Mouse (Mus musculus) thymus, postnatal 14 days (tissue): Measurements from ENCODE around the gene Akap11.
"Not testable (repeated sequence)": the region's sequence is repeated elsewhere in the genome, so short reads cannot be mapped to it uniquely, and the experiment has no call there.

ENCODE experiments used
- DNase-seq: peaks from one replicate; pipeline ENCODE4 v3.0.0; 2021

Akap11 gene

DNA sequence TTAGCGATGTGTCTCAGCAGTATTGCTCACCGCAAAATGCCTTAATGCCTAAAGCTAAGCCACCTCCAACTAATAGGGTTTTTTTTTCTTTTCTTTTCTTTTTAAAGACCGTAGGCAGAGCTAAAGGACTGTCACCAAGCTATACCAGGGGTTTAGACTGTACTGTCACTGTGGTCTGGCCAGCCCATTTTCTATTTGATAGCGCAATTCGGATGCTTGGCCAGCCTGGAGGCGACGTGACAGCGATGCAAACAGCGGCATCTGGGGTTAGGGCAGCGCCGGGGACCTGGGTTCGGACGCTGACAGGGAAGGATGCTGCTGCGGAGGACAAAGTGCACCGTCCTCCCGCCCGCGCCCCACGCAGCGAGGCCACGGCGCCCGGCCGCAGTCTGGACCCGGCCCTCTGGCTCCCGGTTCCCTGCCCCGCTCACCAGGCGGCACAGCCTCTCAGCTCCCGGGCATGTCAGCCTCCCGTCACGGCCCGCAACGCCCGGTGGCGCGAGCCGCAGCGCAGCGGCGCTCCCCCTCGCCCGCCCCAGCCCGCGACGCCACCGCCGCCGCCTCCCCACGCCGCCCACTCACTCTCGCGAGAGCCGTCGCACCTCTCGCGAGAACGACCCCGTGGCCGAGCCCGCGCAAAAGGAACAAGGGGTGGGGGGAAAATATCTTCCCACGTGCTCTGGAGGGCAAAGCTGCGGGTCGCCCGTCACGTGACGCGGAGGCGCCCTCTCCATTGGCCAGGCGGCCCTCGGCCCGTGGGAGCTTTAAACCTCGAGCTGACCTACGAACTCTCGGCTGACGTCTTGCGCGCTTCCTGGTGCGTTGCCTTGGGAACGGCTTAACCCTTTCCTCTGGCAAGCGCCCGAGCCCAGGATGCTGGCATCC lies at the start of gene Akap11:
TSS of gene Akap11 (minus strand) at position 528 of the 885 bp plus-strand sequence.
- peak; percentile 93 for DNase-seq

DNA sequence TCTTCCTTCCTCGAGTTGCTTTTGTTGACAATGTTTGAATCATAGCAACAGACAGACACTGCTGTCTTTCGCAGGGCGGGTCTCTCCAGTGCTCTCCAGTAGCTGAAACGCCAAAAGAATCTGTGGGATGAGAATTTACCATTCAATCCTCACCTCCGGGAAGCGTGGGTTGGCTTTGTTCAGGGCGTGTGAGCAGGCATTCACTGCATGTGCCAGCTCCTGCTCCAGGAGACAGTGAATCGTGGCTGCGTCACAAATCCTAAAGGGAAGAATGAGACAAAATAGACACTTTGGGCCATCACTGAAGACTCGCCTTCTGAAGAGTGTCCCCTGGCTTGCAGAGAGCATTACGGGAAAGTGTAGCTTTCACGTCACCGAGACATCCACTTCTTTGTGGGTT lies 47.6 kb upstream of the Akap11 start:
- no peak for DNase-seq

DNA sequence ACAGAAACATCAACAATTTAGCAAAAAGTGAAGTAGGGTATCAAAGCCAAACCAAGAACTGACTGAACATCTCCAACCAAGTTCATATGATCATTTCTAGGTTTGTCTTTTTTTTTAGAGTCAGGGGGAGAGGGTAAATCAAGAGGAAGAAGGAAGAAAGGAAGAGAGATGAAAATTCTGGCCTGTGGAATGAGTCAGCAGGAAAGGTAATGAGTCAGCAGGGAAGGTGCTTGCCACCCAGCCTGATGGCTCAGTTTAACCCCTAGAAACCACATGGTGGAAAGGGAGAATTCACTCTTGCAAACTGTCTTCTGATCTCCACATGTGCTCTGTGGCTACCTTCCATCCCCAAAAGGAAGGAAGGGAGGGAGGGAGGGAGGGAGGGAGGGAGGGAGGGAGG lies 46.6 kb upstream of the Akap11 start:
- DNase-seq: no peak

DNA sequence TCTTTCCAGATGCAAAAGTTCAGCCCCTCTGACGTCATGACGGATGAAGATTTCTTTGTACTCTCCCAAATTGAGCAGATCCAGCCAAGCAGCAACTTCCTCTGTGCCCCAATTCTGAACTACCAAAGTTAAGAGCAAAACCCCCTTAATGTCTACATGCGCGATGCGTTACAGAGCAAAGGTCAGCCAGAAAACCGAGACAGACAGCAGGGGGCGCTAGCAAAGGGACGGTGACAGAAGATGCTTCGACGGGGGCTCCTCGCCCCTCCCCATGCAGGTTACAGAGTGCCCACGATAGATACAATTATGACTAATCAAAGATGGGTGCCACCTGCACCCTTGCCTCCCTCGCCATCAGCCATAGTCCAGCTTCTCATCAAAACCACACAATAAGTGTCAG lies 39.3 kb upstream of the Akap11 start:
- DNase-seq: peak; percentile 21

DNA sequence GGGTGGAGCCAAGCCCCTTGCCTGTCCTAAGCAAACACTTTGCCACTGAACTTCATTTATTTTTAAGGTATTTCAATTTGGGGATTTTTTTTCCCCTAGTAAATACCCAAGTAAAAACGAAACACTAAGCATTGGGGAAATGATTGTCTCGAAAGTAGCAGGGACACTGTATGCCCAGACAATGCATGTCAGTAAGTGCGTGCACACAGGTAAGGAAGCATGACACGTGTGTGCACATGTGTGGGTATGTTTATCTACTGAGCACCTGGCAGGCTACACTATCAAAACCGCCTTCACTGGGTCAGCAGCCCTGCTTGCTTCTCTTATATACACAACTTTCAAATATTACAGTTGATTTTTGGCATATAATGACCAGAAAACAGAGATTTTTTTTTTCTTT lies 31.8 kb upstream of the Akap11 start:
- DNase-seq: no peak

DNA sequence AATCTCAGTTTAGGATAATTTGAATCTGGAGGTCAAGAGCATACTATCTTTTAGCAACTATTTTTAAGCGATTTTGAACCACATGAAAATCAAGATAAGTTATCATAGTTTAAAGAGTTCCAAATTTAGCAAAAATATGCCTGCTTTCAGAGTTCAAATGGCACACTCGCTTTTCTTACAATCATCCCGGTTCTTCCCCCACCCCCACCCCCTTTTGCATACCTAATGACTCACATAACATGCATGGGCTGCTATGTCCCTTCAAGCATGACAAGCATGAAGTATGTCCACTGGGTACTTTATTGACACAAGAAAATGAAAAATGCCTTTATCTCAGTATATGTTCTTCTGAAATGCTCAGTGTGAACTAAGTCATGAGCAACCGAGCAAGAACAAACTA lies 29.8 kb upstream of the Akap11 start:
- no peak for DNase-seq

DNA sequence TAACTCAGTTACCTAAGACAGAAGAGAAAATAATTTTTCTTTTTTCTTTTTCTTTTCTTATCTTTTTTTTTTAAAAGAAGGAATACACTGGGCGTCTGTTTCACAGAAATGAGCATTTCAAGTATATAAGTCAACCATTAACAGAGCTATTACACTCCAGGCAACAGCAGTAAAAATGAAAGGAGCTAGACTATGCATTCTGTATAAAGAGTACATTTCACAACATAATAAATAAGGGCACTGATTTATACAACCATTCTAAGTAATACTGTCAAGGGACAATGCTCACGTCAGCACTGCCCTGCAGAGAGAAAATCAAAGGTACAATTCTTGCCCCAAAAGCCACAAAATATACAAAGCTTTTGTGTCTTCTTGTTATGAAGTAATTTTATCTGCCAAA lies 27.7 kb upstream of the Akap11 start:
- no peak for DNase-seq

DNA sequence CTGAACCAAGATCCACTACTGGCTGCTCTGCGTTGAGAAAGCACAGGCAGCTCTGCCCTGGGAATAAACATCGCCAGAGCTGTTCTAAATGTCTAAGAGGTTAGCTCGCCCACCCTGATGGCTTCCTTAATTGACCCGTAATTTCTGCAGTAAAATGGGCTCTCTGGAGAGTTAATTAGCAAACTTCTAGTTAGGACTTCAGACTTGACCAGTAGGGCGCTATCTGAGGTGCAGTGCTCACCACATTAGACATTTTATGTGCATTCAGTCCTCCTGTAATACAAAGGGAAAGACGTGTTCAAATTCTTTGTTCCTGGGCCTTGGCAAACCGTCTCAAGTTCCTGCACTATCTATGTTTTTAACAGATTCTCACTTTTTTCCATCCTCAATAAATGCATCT lies 26.6 kb upstream of the Akap11 start:
- no peak for DNase-seq

DNA sequence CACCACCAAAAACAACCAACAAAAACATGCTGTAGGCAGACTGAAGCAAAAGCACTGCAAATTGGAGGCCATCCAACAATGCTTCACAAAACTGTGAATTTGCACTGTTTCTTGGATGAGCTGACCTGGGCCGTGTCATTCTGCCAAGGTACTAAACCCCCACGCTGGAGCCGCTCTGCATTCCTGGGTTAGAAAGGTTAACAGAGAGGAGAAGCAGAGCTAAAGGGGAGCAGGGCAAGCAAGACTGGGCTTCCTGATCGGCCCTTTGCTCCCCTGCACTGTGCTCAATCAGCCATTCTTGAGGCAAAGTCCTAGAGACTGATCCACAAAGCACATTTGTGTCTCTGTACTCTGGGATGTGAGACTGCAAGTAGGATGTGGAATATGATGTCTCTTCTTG lies 25.5 kb upstream of the Akap11 start:
- no peak for DNase-seq

DNA sequence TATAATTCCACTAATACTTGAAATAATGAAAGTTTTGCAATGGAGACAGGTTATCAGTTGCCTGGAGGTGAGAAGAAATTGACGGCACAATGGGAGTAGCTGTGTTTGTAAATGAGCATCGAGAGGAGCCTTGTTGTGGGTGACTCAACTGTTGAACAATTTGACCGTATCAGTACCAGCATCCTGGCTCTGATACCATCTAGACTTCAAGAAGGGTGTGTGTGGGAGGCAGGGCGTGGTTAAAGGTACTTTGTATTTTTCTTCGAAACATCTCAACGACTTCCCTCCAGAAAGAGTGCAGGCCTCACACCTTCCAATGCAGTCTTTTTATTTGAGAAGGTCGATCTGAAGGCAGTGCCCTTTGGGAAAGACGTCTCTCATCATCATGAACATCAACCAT lies 22.4 kb upstream of the Akap11 start:
- DNase-seq: peak; percentile 40

DNA sequence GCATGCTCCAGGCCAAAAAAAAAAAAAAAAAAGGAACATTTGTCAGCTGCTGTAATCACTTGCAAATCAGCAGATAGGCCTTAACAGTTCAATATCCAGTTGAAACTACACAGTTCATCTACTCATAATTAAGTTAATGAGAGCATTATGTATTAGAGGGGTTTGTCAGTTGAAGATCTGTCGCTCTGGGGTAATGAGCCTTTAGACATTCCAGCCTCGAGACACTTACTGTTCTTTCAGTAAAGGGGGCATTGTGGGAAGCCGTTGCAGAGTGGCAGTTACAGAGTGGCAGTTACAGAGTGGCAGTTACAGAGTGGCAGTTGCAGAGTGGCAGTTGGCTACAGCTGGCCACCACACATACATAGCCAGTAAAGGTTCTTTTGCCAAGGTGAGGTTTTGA lies 18.2 kb upstream of the Akap11 start:
- DNase-seq: not testable (repeated sequence)

DNA sequence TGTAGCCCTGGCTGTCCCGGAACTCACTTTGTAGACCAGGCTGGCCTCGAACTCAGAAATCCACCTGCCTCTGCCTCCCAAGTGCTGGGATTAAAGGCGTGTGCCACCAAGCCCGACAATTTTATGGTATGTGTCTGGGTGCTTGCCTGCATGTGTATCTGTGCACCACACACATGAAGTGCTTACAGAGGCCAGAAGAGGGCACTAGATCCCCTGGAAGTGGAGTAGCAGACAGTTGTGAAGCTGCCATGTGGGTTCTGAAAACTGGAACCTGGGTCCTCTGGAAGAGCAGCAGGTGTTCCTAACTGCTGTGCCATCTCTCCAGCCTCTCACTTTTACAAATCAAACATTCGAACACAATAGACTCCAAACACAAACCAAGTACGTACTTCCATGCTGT lies 17.1 kb upstream of the Akap11 start:
- DNase-seq: no peak

DNA sequence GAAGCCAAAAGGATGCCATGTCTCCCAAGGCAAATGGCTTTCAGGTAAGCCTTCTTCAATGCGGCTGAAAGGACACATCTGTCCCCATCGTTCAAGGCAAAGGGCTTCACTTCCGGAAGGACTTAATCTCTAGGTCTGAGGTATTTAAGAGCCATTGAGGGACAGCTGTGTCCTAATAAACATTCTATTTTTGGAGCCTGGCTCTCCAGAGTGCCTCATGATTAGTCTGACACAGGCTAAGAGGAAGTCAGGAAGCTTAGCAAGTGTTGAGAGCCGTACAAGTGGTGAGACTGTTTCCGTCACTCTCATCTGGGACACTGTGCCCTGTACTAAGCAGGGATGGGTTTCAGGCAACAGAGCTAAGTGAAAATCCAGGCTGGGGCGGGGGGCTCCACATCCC lies 12.2 kb upstream of the Akap11 start:
- DNase-seq: no peak

DNA sequence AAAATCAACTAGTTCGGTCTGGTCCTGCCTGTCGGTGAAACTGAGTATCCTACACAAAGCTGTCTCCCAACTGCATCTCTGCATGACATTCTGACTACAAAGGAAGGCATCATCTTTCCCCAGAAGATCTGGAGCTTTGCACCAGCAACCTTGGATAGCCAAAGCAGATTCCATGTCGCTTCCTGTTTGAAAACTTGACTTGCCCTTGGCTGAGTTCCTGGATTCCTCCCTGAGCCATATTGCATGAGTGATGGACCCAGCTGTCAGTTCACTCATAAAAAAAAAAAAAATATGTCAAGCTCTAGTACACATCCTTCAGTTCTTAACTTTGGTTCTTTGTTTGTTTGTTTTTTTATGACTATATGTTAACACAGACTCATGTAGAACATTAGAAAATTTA lies 4.7 kb upstream of the Akap11 start:
- DNase-seq: no peak

DNA sequence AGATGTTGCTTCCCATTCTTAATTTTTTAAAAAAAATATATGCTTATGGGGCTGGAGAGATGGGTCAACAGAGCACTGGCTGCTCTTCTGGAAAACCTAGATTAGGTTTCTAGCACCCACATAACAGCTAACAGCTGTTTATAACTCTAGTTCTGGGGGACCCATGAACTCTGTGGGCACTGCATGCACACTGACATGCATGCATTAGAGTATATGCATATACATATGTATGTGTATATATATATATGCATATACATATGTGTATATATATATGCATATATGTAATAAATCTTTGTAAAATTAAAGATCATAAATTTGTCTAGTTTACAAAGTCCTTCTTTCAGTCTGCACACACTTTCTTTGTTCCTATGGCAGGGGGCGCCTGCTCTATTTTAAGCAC lies 3.2 kb upstream of the Akap11 start:
- no peak for DNase-seq

DNA sequence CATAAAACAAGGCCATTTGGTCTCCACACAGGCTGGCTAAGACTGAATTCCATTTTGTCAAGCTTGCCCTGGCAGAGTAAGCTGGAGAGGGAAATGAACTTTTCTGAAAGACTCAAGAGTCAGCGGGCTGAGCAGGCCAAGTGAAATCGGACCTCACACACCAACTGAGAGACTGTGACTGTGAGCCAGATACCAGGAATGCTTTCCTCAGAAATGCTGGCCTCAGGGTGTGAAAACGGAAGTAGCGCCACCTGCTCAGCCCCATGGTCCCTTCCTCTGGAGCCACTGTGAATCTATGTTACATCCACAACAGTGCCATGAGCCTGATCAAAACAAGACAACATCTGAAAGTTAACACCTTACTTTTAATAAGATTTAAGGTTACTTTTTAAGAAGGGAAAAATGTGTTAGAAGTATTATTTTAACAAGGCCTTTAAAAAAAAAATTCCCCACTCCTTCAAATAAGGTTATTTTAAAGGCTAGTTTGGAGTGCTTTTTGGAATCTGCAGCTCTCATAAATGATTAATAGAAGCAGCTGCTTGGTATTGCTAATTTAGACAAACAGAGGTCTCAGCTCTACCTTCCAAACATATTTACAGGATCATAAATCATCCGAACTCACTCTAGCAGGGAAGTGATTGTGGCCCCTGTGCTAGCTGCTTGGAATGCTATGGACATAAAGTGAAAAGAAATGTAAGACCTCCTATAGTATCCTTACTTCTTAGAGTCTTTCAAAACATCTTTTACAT lies 2.1 kb upstream of the Akap11 start:
- DNase-seq: no peak

DNA sequence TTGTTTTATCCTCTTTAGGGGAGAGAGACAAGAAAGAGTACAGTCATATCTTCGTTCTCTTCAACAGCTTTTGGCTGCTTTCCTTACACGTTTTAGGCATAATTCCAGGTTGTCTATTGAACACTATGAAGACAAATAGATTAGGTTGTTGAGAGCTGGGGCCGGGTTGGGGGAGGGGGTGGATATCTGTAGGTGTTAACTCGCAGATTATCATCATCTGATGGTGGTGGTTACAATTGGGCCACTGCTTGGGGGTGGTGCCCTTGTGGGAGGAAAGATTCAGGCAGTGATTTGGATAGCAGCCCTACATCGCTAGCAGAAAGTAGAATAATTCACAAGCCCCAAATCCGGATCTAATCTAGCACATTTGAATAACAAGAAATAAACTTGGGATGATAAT lies 943 bp upstream of the Akap11 start:
- peak; percentile 9 for DNase-seq

DNA sequence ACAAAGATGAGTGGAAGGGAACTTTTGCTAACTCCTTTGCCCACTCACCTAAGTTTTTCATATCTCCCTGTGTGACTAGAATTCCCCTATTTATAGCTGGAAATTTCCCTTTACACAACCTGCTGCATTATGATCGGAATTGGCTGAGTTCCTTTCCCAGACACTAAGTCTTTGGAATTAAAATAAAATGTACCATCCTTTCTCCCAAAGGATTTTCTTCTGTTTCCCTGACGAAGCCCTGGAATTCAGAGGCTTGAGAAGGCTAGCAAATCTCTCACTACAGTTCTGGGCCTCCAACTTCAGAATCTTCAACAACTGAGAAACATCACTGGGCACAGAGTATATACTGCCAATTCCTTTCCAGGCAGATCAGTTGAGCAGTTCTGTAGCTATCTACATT lies 1.2 kb downstream of the Akap11 start:
- no peak for DNase-seq

DNA sequence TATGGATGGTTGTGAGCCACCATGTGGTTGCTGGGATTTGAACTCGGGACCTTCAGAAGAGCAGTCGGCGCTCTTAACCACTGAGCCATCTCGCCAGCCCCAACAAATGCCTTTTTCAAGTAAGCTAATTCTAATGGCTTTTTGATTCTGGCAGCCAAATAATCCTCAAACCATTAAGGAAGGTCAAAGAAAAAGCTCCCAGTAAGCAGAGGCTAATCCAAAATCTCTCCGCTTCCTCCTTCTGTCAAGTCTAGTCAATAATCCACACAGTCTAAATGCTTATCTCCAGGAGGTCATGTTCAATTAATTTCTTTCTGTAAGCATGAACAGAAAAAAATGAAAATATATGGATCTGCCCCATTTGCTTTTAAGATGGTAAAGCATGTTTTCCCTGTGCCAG lies 2.0 kb downstream of the Akap11 start:
- DNase-seq: no peak

DNA sequence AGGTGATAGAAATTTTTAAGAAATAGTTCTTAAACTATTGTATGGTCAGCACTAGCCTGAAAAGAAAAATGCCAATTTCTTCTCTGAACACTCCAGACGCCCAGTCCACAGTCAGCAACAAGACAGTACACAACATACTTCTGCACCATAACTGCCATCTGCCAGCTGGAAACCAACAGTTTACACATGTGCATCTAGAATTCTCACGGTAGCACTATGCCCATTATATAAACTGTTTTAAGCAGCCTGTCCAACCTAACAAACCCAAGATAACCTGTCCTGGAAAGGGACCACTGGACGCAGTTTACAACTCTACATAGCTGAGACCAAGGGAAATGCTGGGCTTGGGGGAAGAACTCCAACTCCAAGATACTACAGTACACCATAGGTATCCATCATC lies 2.9 kb downstream of the Akap11 start:
- no peak for DNase-seq

DNA sequence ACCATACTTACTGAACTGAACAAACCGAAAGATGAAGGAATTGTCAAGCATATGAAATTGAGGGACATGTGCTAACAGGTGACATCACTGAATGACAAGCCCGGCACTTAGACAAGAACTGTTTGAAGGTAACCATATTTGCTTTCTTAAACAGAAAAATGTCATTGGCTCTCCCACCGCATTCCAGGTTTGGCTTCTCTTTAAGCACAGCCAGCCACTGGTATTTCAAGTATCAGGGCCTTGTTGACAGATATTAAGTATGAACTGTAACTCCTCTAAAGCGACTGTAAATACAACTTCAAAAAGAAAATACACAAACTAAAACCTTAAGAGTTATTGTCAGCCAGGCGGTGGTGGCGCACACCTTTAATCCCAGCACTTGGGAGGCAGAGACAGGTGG lies 4.3 kb downstream of the Akap11 start:
- DNase-seq: no peak

DNA sequence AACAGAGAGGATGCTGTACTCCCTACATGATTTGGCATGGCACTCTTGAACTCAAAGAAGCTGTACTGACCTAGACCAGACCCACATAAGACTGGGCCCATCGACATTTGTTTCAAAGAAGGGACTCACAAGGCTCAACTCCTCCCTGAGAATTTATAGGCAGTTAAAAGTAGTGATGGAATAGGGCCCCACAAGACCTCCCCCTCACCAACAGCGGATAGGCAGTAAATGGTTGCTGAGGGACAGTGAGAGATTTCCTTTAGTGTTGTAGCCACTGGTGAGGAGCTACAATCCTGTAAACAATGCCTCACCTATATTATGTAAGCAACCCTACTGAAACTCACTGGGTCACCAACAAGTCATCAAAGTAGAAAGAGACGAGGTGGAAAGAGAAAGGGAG lies 6.4 kb downstream of the Akap11 start:
- no peak for DNase-seq

DNA sequence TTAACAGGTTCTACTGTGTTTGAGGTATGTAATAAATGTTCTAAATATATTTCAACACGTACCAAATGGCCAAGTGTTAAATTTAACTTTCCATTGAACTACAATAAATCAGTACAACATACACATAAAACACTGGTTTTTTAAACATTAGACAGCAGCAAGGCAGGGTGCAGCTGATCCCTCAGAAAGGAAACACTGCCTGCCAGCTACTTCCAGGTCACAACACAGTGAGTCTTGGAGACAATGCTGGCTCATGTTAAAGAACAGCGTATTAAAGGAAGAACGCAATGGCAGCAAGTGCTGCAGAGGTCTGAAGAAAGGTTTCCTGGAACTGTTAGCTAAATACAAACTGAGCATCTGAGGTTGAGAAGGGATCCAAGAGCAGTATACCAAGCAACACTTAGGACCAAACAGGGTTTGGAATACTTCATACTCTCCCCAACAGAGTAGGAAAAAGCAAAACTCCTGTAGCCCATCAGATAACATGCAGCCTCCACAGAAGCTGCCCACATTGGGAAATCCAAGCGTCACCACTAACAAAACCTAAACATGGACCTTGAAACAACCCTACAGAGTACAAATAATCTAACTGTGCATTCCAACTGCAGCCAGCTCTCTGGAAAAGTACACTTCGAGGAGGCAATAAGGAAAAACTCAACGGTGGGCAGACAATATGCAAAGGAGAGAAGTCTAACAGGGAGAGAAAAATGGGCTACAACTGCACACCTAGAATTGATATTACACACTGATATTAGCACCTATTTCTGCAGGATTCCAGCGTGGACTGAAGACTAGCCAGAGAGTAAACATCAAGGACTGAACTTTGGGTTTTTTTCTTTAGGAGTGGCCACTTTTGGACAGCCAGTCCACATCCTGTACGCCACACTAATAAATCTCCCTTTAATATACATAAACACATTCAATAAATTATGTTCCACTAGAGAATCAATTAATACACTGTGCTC lies 7.9 kb downstream of the Akap11 start:
- no peak for DNase-seq
